Mouse (Mus musculus) embryo, embryonic 11 days (tissue): ENCODE data around the gene B3gnt9.

Source experiments
- DNase-seq: peaks from one replicate; pipeline ENCODE4 v3.0.0-alpha.2; 2015

The B3gnt9 gene

GRCm38 (mm10) chr8:105281821-105282220 lies 26.9 kb upstream of the B3gnt9 start:
- no peak for DNase-seq

GRCm38 (mm10) chr8:105280567-105280966 lies 25.6 kb upstream of the B3gnt9 start:
- no peak for DNase-seq

GRCm38 (mm10) chr8:105278911-105279334 lies 24.0 kb upstream of the B3gnt9 start:
- no peak for DNase-seq

GRCm38 (mm10) chr8:105276292-105277120 lies 21.6 kb upstream of the B3gnt9 start:
- DNase-seq, result peak; percentile 76

GRCm38 (mm10) chr8:105275840-105276239 lies 20.9 kb upstream of the B3gnt9 start, which contains the start of gene Nol3:
TSS of gene Nol3 (plus strand) at chr8:105276140.
- DNase-seq, result no peak

- DNase-seq, result no peak
Measured at GRCm38 (mm10) chr8:105275387-105275786, 20.4 kb upstream of the B3gnt9 start.

GRCm38 (mm10) chr8:105270916-105271186 lies 15.9 kb upstream of the B3gnt9 start:
- no peak for DNase-seq

GRCm38 (mm10) chr8:105270101-105270915 lies 15.4 kb upstream of the B3gnt9 start:
- no peak for DNase-seq

- DNase-seq, result peak; percentile 66
Measured at GRCm38 (mm10) chr8:105269461-105269947, 14.6 kb upstream of the B3gnt9 start, which contains the start of gene Hsf4. TSS of gene Hsf4 (plus strand) at chr8:105269801.

- no peak for DNase-seq
Measured at GRCm38 (mm10) chr8:105269075-105269458, 14.1 kb upstream of the B3gnt9 start.

GRCm38 (mm10) chr8:105268342-105269074 lies 13.6 kb upstream of the B3gnt9 start:
- DNase-seq, result peak; percentile 91

- DNase-seq, result no peak
Measured at GRCm38 (mm10) chr8:105266775-105267174, 11.8 kb upstream of the B3gnt9 start.

GRCm38 (mm10) chr8:105265128-105265527 lies 10.2 kb upstream of the B3gnt9 start:
- DNase-seq, result no peak

GRCm38 (mm10) chr8:105264024-105264982 lies 9.3 kb upstream of the B3gnt9 start, which contains the start of the genes Tradd and Fbxl8:
TSS of gene Tradd (minus strand) at chr8:105264609.
TSS of gene Fbxl8 (plus strand) at chr8:105264648.
- DNase-seq, result peak; percentile 84

GRCm38 (mm10) chr8:105263244-105263912 lies 8.4 kb upstream of the B3gnt9 start:
- no peak for DNase-seq

- DNase-seq, result no peak
Measured at GRCm38 (mm10) chr8:105261326-105261980, 6.5 kb upstream of the B3gnt9 start.

GRCm38 (mm10) chr8:105260371-105261099 lies 5.6 kb upstream of the B3gnt9 start:
- no peak for DNase-seq

- DNase-seq, result peak; percentile 90
Measured at GRCm38 (mm10) chr8:105259721-105260320, 4.9 kb upstream of the B3gnt9 start.
